Mouse (Mus musculus): ENCODE results near the gene Was. TPM values are rescaled to one million over a fixed set of nuclear protein-coding genes. Genes with fewer than 3 reads are reported as not detected.
"Not testable (repeated sequence)": the region's sequence is repeated elsewhere in the genome, so short reads cannot be mapped to it uniquely, and the experiment has no call there.

Was gene
- polyA plus RNA-seq, 1 experiment from 2014 or later, result 0.90 TPM

DNA sequence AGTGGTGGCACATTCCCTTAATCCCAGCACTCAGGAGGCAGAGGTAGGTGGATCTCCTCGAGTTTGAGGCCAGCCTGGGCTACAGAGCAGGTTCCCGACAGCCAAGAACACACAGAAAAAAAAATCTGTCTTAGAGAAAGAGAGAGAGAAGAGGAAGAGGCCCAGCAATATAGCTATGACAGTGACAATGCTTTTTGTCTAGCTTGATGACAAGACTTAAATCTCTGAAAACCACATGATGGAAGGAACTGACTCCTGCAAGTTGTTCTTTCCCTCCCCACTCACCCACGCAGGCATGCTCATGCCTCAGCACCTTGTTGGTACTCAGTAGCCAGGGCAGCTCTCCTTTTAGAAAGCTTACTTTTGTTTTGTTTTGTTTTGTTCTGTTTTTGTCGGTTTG is 9.1 kb upstream of the Was start:
- WGBS, result 58% methylated on average over 4 of the region's 4 CpGs
- H3K27ac ChIP-seq (ENCODE audit: low read length), result no peak overlapping the region
- no peaks in the 10 kb centered on the region for H3K27me3 ChIP-seq (replicated peaks; ENCODE audit: insufficient read depth, low read length)
- TF ChIP-seq EP300 (IDR thresholded peaks at IDR 0.05) (no peak), CTCF (IDR thresholded peaks at IDR 0.05) (no peak)
- H3K9ac ChIP-seq (replicated peaks; ENCODE audit: low read depth), result no peak overlapping the region
- H3K36me3 ChIP-seq (ENCODE audit: insufficient read depth, low read length), result no peaks in the 10 kb centered on the region
- ATAC-seq (no peak), DNase-seq (ENCODE audit: low spot score) (no peak)
- no peaks in the 10 kb centered on the region for H3K9me3 ChIP-seq (ENCODE audit: low read length)
- no peak overlapping the region for H3K4me2 ChIP-seq (replicated peaks; ENCODE audit: low read depth, low read length)
- H3K4me3 ChIP-seq (ENCODE audit: low read depth, low read length), result no peak overlapping the region
- H3K4me1 ChIP-seq (ENCODE audit: insufficient read depth, low read depth, low read length), result no peaks in the 10 kb centered on the region

GRCm38 (mm10) chrX:8096787-8097242 is 6.5 kb upstream of the Was start:
- no peaks in the 10 kb centered on the region for H3K9me3 ChIP-seq (ENCODE audit: low read length)
- no peaks in the 10 kb centered on the region for H3K4me1 ChIP-seq (ENCODE audit: insufficient read depth, low read depth, low read length)
- DNase-seq (ENCODE audit: low spot score) (peak; percentile 98), ATAC-seq (peak; percentile 98)
- H3K27ac ChIP-seq (ENCODE audit: low read length), result 0 out of 2 replicates have a peak overlapping the region, but pooled peaks have one; percentile 39
- WGBS, result 12% methylated on average over 15 of the region's 19 CpGs
- no peaks in the 10 kb centered on the region for H3K36me3 ChIP-seq (ENCODE audit: insufficient read depth, low read length)
- no peak overlapping the region for H3K9ac ChIP-seq (replicated peaks; ENCODE audit: low read depth)
- H3K27me3 ChIP-seq (replicated peaks; ENCODE audit: insufficient read depth, low read length), result no peaks in the 10 kb centered on the region
- TF ChIP-seq EP300 (IDR thresholded peaks at IDR 0.05) (0 out of 2 replicates have a peak, but pooled peaks have one; percentile 11), CTCF (IDR thresholded peaks at IDR 0.05) (no peak)
- H3K4me2 ChIP-seq (replicated peaks; ENCODE audit: low read depth, low read length), result no peak overlapping the region; the same call in 1 of the 2 replicates
- no peak overlapping the region for H3K4me3 ChIP-seq (ENCODE audit: low read depth, low read length)

DNA sequence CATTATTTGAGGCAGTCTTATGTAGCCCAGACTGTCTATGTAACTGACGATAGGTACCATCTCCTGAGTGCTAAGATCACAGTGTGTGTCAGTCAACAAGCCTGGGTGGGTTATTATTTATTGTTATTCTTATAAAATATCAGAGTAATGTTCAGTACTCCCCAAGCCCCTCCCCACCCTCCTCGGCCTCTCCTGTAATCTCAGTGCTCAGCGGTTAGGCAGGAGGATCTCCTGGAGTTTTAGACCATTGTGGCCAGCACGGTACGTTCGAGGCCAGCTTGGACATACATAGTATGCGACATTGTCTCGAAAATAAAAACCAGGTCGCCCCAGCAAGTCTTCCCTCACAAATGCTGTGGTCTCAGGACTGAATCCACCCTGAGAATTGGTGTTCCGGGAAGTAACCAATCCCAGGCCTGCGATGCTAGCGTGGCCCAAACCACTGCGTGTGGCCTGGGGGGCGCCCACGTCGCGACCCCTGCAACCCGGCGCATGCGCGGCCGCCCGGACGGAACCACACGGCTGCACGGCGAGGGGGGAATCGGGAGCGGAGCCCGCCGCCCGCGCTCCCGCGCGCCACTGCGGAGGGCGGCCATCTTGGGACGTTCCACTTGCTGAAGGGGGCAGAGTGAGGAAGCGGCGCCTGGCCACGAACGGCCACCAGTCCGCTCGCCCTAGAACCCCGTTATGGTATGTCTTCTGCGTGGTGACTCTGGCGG is 5.9 kb upstream of the Was start:
- H3K9ac ChIP-seq (replicated peaks; ENCODE audit: low read depth); DNase-seq (ENCODE audit: low spot score); H3K27ac ChIP-seq (ENCODE audit: low read length); H3K36me3 ChIP-seq (ENCODE audit: insufficient read depth, low read length); H3K4me1 ChIP-seq (ENCODE audit: insufficient read depth, low read depth, low read length); H3K4me3 ChIP-seq (ENCODE audit: low read depth, low read length); H3K27me3 ChIP-seq (replicated peaks; ENCODE audit: insufficient read depth, low read length); H3K9me3 ChIP-seq (ENCODE audit: low read length): not testable (repeated sequence)
- peak; percentile 93 for ATAC-seq
- peak overlapping the region; percentile 17; the same call in 1 of the 2 replicates for H3K4me2 ChIP-seq (replicated peaks; ENCODE audit: low read depth, low read length)
- 17% methylated on average over 19 of the region's 48 CpGs for WGBS

GRCm38 (mm10) chrX:8095546-8095945 is 5.2 kb upstream of the Was start:
- no peak overlapping the region for H3K9ac ChIP-seq (replicated peaks; ENCODE audit: low read depth)
- H3K36me3 ChIP-seq (ENCODE audit: insufficient read depth, low read length), result no peaks in the 10 kb centered on the region
- H3K9me3 ChIP-seq (ENCODE audit: low read length), result no peaks in the 10 kb centered on the region
- H3K27me3 ChIP-seq (replicated peaks; ENCODE audit: insufficient read depth, low read length), result no peaks in the 10 kb centered on the region
- 70% methylated on average over 10 of the region's 10 CpGs for WGBS
- no peak overlapping the region for H3K27ac ChIP-seq (ENCODE audit: low read length)
- DNase-seq (ENCODE audit: low spot score), result no peak
- peak overlapping the region; percentile 17; the same call in 1 of the 2 replicates for H3K4me2 ChIP-seq (replicated peaks; ENCODE audit: low read depth, low read length)
- no peak for TF ChIP-seq CTCF (IDR thresholded peaks at IDR 0.05)
- TF ChIP-seq EP300 (IDR thresholded peaks at IDR 0.05), result no peak
- ATAC-seq, result no peak
- H3K4me1 ChIP-seq (ENCODE audit: insufficient read depth, low read depth, low read length), result no peaks in the 10 kb centered on the region
- no peak overlapping the region for H3K4me3 ChIP-seq (ENCODE audit: low read depth, low read length)

- not testable (repeated sequence) for H3K4me1 ChIP-seq (ENCODE audit: insufficient read depth, low read depth, low read length); H3K4me2 ChIP-seq (replicated peaks; ENCODE audit: low read depth, low read length); H3K9ac ChIP-seq (replicated peaks; ENCODE audit: low read depth); DNase-seq (ENCODE audit: low spot score); H3K4me3 ChIP-seq (ENCODE audit: low read depth, low read length); H3K9me3 ChIP-seq (ENCODE audit: low read length); H3K36me3 ChIP-seq (ENCODE audit: insufficient read depth, low read length); H3K27me3 ChIP-seq (replicated peaks; ENCODE audit: insufficient read depth, low read length); ATAC-seq; H3K27ac ChIP-seq (ENCODE audit: low read length)
- 77% methylated on average over 3 of the region's 5 CpGs for WGBS
These were observed 653 bp upstream of the Was start for GRCm38 (mm10) chrX:8090954-8091347.

DNA sequence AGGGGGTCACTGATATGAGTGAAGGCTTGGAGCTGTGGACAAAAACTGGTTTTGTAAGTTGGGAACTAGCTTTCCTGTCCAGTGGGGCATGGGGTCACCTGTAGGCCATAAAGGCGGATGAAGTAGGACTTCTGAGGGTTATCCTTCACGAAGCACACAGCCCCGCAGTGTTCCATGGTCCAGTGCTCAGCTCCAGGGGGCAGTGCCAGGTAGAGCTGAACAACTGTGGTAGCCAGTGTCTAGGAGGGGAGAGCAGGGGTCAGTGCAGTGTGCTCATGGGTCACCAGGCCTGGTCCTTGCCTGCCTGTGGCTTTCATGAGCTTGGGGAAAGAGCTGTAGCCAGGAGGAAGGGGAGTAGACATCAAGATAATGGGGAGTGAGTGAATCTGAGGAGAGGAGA is 552 bp downstream of the Was start:
- TF ChIP-seq CTCF (IDR thresholded peaks at IDR 0.05), result no peak
- no peak for TF ChIP-seq EP300 (IDR thresholded peaks at IDR 0.05)
- H3K4me3 ChIP-seq (ENCODE audit: low read depth, low read length), result no peak overlapping the region
- no peaks in the 10 kb centered on the region for H3K9me3 ChIP-seq (ENCODE audit: low read length)
- no peak overlapping the region for H3K27ac ChIP-seq (ENCODE audit: low read length)
- ATAC-seq (no peak), DNase-seq (ENCODE audit: low spot score) (no peak)
- no peaks in the 10 kb centered on the region for H3K27me3 ChIP-seq (replicated peaks; ENCODE audit: insufficient read depth, low read length)
- no peak overlapping the region for H3K4me2 ChIP-seq (replicated peaks; ENCODE audit: low read depth, low read length)
- no peak overlapping the region for H3K9ac ChIP-seq (replicated peaks; ENCODE audit: low read depth)
- 71% methylated on average over 3 of the region's 3 CpGs for WGBS
- H3K4me1 ChIP-seq (ENCODE audit: insufficient read depth, low read depth, low read length), result no peaks in the 10 kb centered on the region
- no peaks in the 10 kb centered on the region for H3K36me3 ChIP-seq (ENCODE audit: insufficient read depth, low read length)

Data from lung, postnatal 0 days (tissue).